Mouse (Mus musculus): ENCODE results near the gene Gfm1. TPM values are rescaled to one million over a fixed set of nuclear protein-coding genes. Genes with fewer than 3 reads are reported as not detected.

The Gfm1 gene
- total and polyA plus RNA-seq, 3 experiments, result 47.0 to 98.9 (median 74.9) TPM

DNA sequence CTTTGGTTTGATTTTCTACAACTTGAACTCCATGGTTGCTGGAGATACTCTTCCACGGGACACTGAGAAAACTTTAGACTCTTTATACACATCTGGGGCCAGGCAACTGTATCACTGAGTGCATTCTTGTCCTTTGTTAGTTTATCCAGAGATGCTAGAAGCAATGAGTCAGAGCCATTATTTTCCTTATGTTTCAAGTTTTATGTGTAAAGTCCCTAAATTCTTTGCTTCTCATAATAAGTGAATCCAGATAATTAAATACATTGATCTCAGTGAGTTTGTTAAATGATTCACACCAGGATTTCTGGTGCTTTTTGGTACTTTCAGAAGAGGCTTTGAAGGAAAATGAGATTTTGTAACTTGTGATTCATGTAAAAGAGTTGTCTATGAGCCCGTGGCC lies 75.4 kb downstream of the Gfm1 start:
- H3K36me3 ChIP-seq (replicated peaks in 1 of 2; ENCODE audit: control insufficient read depth in 1 of 2, insufficient read depth in 1 of 2, low read length in 1 of 2), result no peaks in the 10 kb centered on the region
- H3K4me2 ChIP-seq (ENCODE audit: insufficient read depth, low read depth, poor library complexity, severe bottlenecking), result no peak overlapping the region
- no peak for TF ChIP-seq TCF12 (IDR thresholded peaks at IDR 0.05; ENCODE audit: low read depth, low read length)
- no peak for TF ChIP-seq UBTF (IDR thresholded peaks at IDR 0.05; ENCODE audit: low read depth, low read length)
- no peak for TF ChIP-seq ZKSCAN1 (IDR thresholded peaks at IDR 0.05; ENCODE audit: borderline replicate concordance, low read depth, low read length)
- no peak for TF ChIP-seq NELFE (IDR thresholded peaks at IDR 0.05; ENCODE audit: low read depth, low read length)
- no peak for TF ChIP-seq RAD21 (IDR thresholded peaks at IDR 0.05; ENCODE audit: low read depth, low read length)
- no peak for TF ChIP-seq ZNF384 (IDR thresholded peaks at IDR 0.05; ENCODE audit: low read depth, low read length)
- TF ChIP-seq CHD1 (IDR thresholded peaks at IDR 0.05; ENCODE audit: low read depth, low read length), result no peak
- TF ChIP-seq TBP (conservative IDR thresholded peaks at IDR 0.05; ENCODE audit: low read depth, low read length), result no peak
- no peak for TF ChIP-seq MAFK (IDR thresholded peaks at IDR 0.05; ENCODE audit: insufficient replicate concordance, low read length)
- TF ChIP-seq USF2 (conservative IDR thresholded peaks at IDR 0.05; ENCODE audit: low read depth, low read length), result no peak
- TF ChIP-seq ZC3H11A (IDR thresholded peaks at IDR 0.05; ENCODE audit: low read depth, low read length), result no peak
- no peak overlapping the region for H3K27ac ChIP-seq (ENCODE audit: insufficient read depth, low read depth)
- dilution Hi-C loops (cut with MboI; ENCODE audit: extremely low pct_ligation_motif_present, extremely low pct_unique_long_range_greater_than_20kb, low sequenced_read_pairs) (no loop called here), in situ Hi-C loops (cut with MboI; ENCODE audit: low pct_ligation_motif_present, low pct_unique_long_range_greater_than_20kb, low sequenced_read_pairs) (no loop called here)
- H3K4me1 ChIP-seq (ENCODE audit: control insufficient read depth in 1 of 2, insufficient read depth in 2 of 2), result peaks cover 5 to 9% of the 10 kb centered on the region in 2 experiments; a peak in 2 of 4 replicates
- no peaks in the 10 kb centered on the region for H3K27me3 ChIP-seq (replicated peaks)
- H3K4me3 ChIP-seq (replicated peaks in 1 of 3; ENCODE audit: low read depth in 2 of 3, low read length in 2 of 3, poor library complexity in 1 of 3), result no peak overlapping the region
- H3K9ac ChIP-seq (ENCODE audit: insufficient read depth, low read depth), result no peak overlapping the region
- no peaks in the 10 kb centered on the region for H3K79me2 ChIP-seq (replicated peaks; ENCODE audit: control insufficient read depth, extremely low read depth, insufficient read depth, poor library complexity, severe bottlenecking)
- DNase-seq (ENCODE audit: extremely low read depth), result no peak
- no peaks in the 10 kb centered on the region for H3K9me3 ChIP-seq (replicated peaks; ENCODE audit: low read length)

GRCm38 (mm10) chr3:67508216-67508892 lies 78.5 kb downstream of the Gfm1 start:
- Histone ChIP-seq H3K4me2 (ENCODE audit: insufficient read depth, low read depth, poor library complexity, severe bottlenecking) (no peak overlapping the region), H3K36me3 (replicated peaks in 1 of 2; ENCODE audit: control insufficient read depth in 1 of 2, insufficient read depth in 1 of 2, low read length in 1 of 2) (no peaks in the 10 kb centered on the region), H3K9me3 (replicated peaks; ENCODE audit: low read length) (no peaks in the 10 kb centered on the region), H3K9ac (ENCODE audit: insufficient read depth, low read depth) (no peak overlapping the region), H3K27me3 (replicated peaks) (no peaks in the 10 kb centered on the region), H3K79me2 (replicated peaks; ENCODE audit: control insufficient read depth, extremely low read depth, insufficient read depth, poor library complexity, severe bottlenecking) (no peaks in the 10 kb centered on the region), H3K4me3 (replicated peaks in 1 of 3; ENCODE audit: low read depth in 2 of 3, low read length in 2 of 3, poor library complexity in 1 of 3) (no peak overlapping the region), H3K27ac (ENCODE audit: insufficient read depth, low read depth) (no peak overlapping the region), H3K4me1 (ENCODE audit: control insufficient read depth in 1 of 2, insufficient read depth in 2 of 2) (peaks cover 5 to 14% of the 10 kb centered on the region in 2 experiments; a peak in 2 of 4 replicates)
- dilution Hi-C loops (cut with MboI; ENCODE audit: extremely low pct_ligation_motif_present, extremely low pct_unique_long_range_greater_than_20kb, low sequenced_read_pairs) (no loop called here), in situ Hi-C loops (cut with MboI; ENCODE audit: low pct_ligation_motif_present, low pct_unique_long_range_greater_than_20kb, low sequenced_read_pairs) (no loop called here)
- TF ChIP-seq USF2 (conservative IDR thresholded peaks at IDR 0.05; ENCODE audit: low read depth, low read length) (no peak), TCF12 (IDR thresholded peaks at IDR 0.05; ENCODE audit: low read depth, low read length) (no peak), CHD2 (IDR thresholded peaks at IDR 0.05; ENCODE audit: low read length) (no peak), SIN3A (IDR thresholded peaks at IDR 0.05; ENCODE audit: low read length) (no peak), MAX (IDR thresholded peaks at IDR 0.05; ENCODE audit: low read length) (no peak), GABPA (IDR thresholded peaks at IDR 0.05; ENCODE audit: insufficient replicate concordance, low read depth, low read length) (no peak), ZMIZ1 (IDR thresholded peaks at IDR 0.05; ENCODE audit: low read depth, low read length) (no peak), MAFK (IDR thresholded peaks at IDR 0.05; ENCODE audit: insufficient replicate concordance, low read length) (no peak)
- no peak for DNase-seq (ENCODE audit: extremely low read depth)

Measured in CH12.LX (cell line).